Mouse (Mus musculus) liver, embryonic 18 days (tissue): ENCODE data around the gene Olfr1254. TPM values are rescaled to one million over a fixed set of nuclear protein-coding genes. Genes with fewer than 3 reads are reported as not detected.

ENCODE experiments used
- polyA plus RNA-seq: library from polyadenylated mRNA; depleted of rRNA; stranded (reverse); fragments of >200 nt; gene quantifications from 2 replicates; pipeline ENCODE4 v1.2.3, GENCODE M21; 2012; rRNA removed

The Olfr1254 gene
- polyA plus RNA-seq, result not detected in 2 replicates

DNA sequence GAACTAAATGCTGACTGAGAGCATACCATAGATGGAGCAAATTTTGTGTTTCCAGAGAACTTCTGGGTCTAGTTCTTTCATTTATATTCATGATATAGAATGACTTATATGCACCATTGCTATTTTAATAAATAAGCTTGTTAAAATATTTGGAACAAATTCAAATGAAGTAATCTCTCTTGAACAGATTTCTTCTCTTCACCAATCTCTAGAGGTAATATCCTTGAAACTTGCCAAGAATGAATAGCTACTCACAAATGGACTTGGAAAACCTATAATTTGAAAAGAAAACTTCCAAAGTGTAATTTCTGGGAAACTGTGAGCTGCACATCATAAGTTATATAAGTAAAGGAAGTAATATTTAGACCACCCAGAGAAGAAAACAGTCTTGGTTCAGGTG lies at the start of gene Olfr1254:
Gene Olfr1254 (minus strand): TSS at position 101 of the 400 bp plus-strand sequence.

DNA sequence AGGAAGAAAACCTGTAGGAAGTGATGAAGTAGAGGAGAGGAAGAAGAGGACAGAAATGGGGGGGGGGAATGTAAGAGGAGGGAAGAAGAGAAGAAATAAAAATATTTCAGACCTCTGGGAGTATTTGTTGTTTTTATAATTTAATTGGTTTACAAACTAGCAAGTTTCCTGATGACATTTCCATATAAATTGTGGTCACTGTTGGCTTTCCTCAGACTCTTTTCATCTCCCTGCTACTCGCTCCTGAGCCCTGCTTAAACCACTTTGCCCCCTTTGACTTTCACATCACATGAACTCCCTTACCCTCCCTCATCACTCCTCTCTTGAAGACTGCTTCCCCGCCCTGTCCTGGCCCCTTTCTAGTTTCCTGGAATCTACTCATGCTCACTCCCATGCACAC lies 48.0 kb upstream of the Olfr1254 start, which contains the start of gene Olfr1256:
Gene Olfr1256 (minus strand): TSS at position 101 of the 400 bp plus-strand sequence.

DNA sequence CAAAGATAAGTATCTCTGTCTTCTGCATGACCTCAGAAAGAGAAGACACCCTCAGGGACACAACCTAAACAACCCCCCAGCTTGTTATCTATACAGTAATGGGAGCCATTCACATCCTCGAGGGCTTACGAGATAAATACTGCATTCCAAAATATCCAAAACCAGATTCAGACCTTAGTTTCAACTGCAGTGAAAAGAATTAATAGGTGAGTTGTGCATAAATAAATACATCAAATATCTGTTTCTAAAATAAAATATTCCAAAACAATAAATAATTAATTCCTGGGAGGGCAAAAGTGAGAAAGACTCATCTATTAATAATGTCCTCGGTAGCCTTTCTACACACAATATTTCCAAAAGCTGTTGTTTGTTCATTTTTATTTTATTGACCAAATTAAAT lies 18.3 kb upstream of the Olfr1254 start, which contains the start of gene Olfr1255:
Gene Olfr1255 (plus strand): TSS at position 301 of the 400 bp plus-strand sequence.

DNA sequence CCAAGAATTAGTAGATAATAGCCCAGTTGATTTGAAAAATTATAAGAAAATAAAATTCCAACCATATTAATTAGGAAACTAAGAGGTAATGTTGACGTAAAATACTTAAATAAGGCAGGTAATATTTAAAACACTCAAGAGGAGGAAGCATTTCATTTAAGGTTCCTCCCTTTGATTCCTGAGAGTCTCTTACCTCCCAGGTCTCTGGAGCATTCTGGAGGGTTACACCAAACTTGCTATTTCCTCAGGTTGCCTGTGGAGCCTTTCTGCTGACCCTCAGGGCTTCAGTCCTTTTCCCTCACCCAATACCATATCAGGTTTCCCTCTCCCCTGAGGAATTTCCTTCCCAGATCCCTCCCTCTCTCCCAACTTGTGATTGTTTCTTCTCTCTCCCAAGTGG lies 36.4 kb downstream of the Olfr1254 start, which contains the start of gene Olfr1253:
Gene Olfr1253 (minus strand): TSS at position 101 of the 400 bp plus-strand sequence.

Other genes with a start within 250 kb of the Olfr1254 start
- gene Olfr1245, start 215.2 kb downstream of the Olfr1254 start, polyA plus RNA-seq, result not detected in 2 replicates
- not detected in 2 replicates for gene Olfr1246, start 200.5 kb downstream of the Olfr1254 start, polyA plus RNA-seq
- not detected in 2 replicates for gene Olfr1247, start 179.5 kb downstream of the Olfr1254 start, polyA plus RNA-seq
- not detected in 2 replicates for gene Olfr1248, start 175.4 kb downstream of the Olfr1254 start, polyA plus RNA-seq
- not detected in 2 replicates for gene Olfr1249, start 158.6 kb downstream of the Olfr1254 start, polyA plus RNA-seq
- gene Olfr1250, start 132.2 kb downstream of the Olfr1254 start, polyA plus RNA-seq, result not detected in 2 replicates
- not detected in 2 replicates for gene Olfr1251, start 121.7 kb downstream of the Olfr1254 start, polyA plus RNA-seq
- gene Olfr1252, start 68.6 kb downstream of the Olfr1254 start, polyA plus RNA-seq, result not detected in 2 replicates
- gene Olfr1253, start 36.5 kb downstream of the Olfr1254 start, polyA plus RNA-seq, result not detected in 2 replicates
- not detected in 2 replicates for gene Olfr1255, start 18.4 kb upstream of the Olfr1254 start, polyA plus RNA-seq
- gene Olfr1256, start 47.9 kb upstream of the Olfr1254 start, polyA plus RNA-seq, result not detected in 2 replicates
- not detected in 2 replicates for gene Olfr48, start 54.6 kb upstream of the Olfr1254 start, polyA plus RNA-seq
- gene Olfr1257, start 84.8 kb upstream of the Olfr1254 start, polyA plus RNA-seq, result not detected in 2 replicates
- gene Olfr1258, start 133.7 kb upstream of the Olfr1254 start, polyA plus RNA-seq, result not detected in 2 replicates
- gene Olfr1259, start 155.0 kb upstream of the Olfr1254 start, polyA plus RNA-seq, result not detected in 2 replicates
- gene Olfr1260, start 180.7 kb upstream of the Olfr1254 start, polyA plus RNA-seq, result not detected in 2 replicates
- gene Olfr1261, start 197.6 kb upstream of the Olfr1254 start, polyA plus RNA-seq, result not detected in 2 replicates
- gene Olfr1262, start 206.5 kb upstream of the Olfr1254 start, polyA plus RNA-seq, result not detected in 2 replicates
- not detected in 2 replicates for gene Olfr1263, start 218.5 kb upstream of the Olfr1254 start, polyA plus RNA-seq
- gene Olfr1264, start 232.0 kb upstream of the Olfr1254 start, polyA plus RNA-seq, result not detected in 2 replicates
- gene Olfr1265, start 241.7 kb upstream of the Olfr1254 start, polyA plus RNA-seq, result not detected in 2 replicates